8 mouse cellular contexts compared by ENCODE assay signal in genomic region chr7:37934770-37935182, GRCm38 (mm10).
DNase-seq lines count a peak whose midpoint lies in the region; ATAC-seq lines count a peak whose summit lies in the region.

No protein-coding gene starts in this region.

- ATAC-seq in CD4-positive, CD25-positive, alpha-beta regulatory T cell, adult 4 months: no peak
- ATAC-seq in frontal cortex, adult (ENCODE audit: low TSS enrichment): no peak; the same call in 1 of the 2 replicates

- H3K27ac ChIP-seq in forebrain, embryonic 10.5 days: no peak overlapping the region

- H3K4me1 ChIP-seq in forebrain, embryonic 10.5 days: peaks cover 40% of the 10 kb centered on the region

- WGBS in forebrain, embryonic 10.5 days: 23% methylated on average over 5 of the region's 5 CpGs

- DNase-seq in CD4-positive, CD25-positive, alpha-beta regulatory T cell, adult 2 months (ENCODE audit: low read depth, low spot score): peak; percentile 30
- peak; percentile 29 for DNase-seq in right cerebral cortex, adult 18-20 months
- DNase-seq in right cerebral cortex, postnatal 36 days (ENCODE audit: low spot score in 2 of 2): no peak
- DNase-seq in forebrain, embryonic 10.5 days (ENCODE audit: extremely low spot score, low spot score): peak; percentile 42
- DNase-seq in layer of hippocampus, postnatal 10 days (ENCODE audit: low spot score in 2 of 2): peak; percentile 77 to 80
- peak; percentile 36 for DNase-seq in neural tube, embryonic 10.5 days (ENCODE audit: extremely low spot score, low spot score)

- peaks cover 7% of the 10 kb centered on the region for H3K36me3 ChIP-seq in forebrain, embryonic 10.5 days (replicated peaks)

- no peak overlapping the region for H3K4me3 ChIP-seq in forebrain, embryonic 10.5 days

- H3K9me3 ChIP-seq in forebrain, embryonic 10.5 days: peaks cover 6% of the 10 kb centered on the region

- H3K27me3 ChIP-seq in forebrain, embryonic 10.5 days (ENCODE audit: poor library complexity, severe bottlenecking): no peaks in the 10 kb centered on the region

Comparison
In these comparisons a context has a peak if more than half of its experiments do, and no peak if none do; other contexts are left out.
1. DNase-seq: peak in CD4-positive, CD25-positive, alpha-beta regulatory T cell, adult 2 months (single experiment), right cerebral cortex, adult 18-20 months (single experiment), forebrain, embryonic 10.5 days (single experiment), layer of hippocampus, postnatal 10 days (2 of 2) and neural tube, embryonic 10.5 days (single experiment); none in right cerebral cortex, postnatal 36 days (0 of 2).